Mouse (Mus musculus) forebrain, embryonic 15.5 days (tissue): ENCODE data around the gene Gm16253. TPM values are rescaled to one million over a fixed set of nuclear protein-coding genes. Genes with fewer than 3 reads are reported as not detected.

Source experiments
- ATAC-seq: fragments of 200-750 bp; cut with Nextera tagmentation; replicated peaks from 2 replicates; pipeline ENCODE4 v1.8.0; 2017; ENCODE audit warnings: mild to moderate bottlenecking, moderate TSS enrichment, moderate library complexity
- H3K27ac ChIP-seq: fragments of 300-500 bp; sonication (generic); replicated peaks from 2 replicates; pipeline ENCODE4 v1.5.1; 2015; ENCODE audit warnings: mild to moderate bottlenecking, inconsistent platforms
- H3K27me3 ChIP-seq: fragments of 300-500 bp; sonication (generic); 2 replicates; pipeline ENCODE4 v1.6.1; 2015; ENCODE audit warnings: inconsistent platforms
- H3K36me3 ChIP-seq: fragments of 300-500 bp; sonication (generic); 2 replicates; pipeline ENCODE4 v1.6.1; 2015; ENCODE audit warnings: mild to moderate bottlenecking, inconsistent platforms
- H3K4me1 ChIP-seq: fragments of 300-500 bp; sonication (generic); 2 replicates; pipeline ENCODE4 v1.6.1; 2015; ENCODE audit warnings: inconsistent platforms
- H3K4me2 ChIP-seq: fragments of 300-500 bp; sonication (generic); replicated peaks from 2 replicates; pipeline ENCODE4 v1.6.1; 2015; ENCODE audit warnings: mild to moderate bottlenecking, inconsistent platforms
- H3K4me3 ChIP-seq: fragments of 300-500 bp; sonication (generic); 2 replicates; pipeline ENCODE4 v1.5.1; 2015; ENCODE audit warnings: mild to moderate bottlenecking, inconsistent platforms
- H3K9ac ChIP-seq: fragments of 300-500 bp; sonication (generic); replicated peaks from 2 replicates; pipeline ENCODE4 v1.6.1; 2015; ENCODE audit warnings: mild to moderate bottlenecking, inconsistent platforms
- H3K9me3 ChIP-seq: fragments of 300-500 bp; sonication (generic); 2 replicates; pipeline ENCODE4 v1.6.1; 2016; ENCODE audit warnings: inconsistent platforms
- WGBS: fragments of 180-500 bp; shearing (Covaris S2); methylation state at CpG from one replicate; pipeline ENCODE4 v1.1.7; 2015; ENCODE audit warnings: mixed read lengths; 5-methylcytosine and 5-hydroxymethylcytosine counted together
- polyA plus RNA-seq: library from polyadenylated mRNA; unstranded; fragments of >200 nt; fragmentation: Nextera tagmentation; extraction: Ambion mirVana; gene quantifications from 2 replicates; pipeline ENCODE4 v1.2.1, GENCODE M21; 2015

The Gm16253 gene
- polyA plus RNA-seq, result 0.92 and 2.0 TPM in 2 replicates

DNA sequence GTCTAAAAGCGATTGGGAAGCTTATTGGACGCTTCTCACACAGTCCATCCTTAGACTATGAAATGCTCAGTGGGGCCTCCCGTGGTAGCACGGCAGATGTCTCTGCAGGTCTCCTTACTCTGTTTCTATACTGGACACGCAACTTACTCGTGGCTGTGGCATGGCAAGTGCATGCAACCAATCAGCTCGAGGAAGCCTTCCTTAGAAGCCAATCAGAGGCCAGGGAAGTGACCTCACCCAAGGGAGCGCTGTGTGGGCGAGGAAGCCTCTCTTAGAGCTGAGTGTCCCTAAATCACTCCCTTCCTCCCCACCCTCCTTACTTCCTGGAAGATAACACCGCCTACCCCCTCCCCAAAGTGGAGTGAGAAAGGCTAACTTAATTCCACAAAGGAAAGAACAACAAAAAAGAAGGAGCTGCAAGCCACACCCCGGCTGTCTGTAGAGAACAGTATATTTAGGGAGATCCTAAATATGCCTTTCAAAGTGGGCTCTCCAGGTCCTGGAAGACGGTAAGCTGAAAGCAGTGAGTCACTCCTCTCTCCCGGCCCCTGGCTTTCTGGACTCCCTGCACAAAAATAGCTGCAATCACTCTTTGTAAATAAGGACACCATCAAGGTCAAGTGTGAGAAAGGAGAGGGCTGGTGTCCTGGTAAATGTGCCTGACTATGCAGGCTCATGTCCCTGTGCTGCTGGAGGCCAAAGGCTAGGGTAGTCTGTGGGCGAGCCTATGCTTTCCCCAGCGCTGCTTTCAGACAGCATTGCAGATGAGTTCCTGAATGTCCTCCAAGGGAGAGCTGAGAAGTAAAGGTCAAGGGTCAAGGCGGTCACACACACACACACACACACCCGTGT lies at the start of gene Gm16253:
TSS of gene Gm16253 (plus strand) at position 295 of the 852 bp plus-strand sequence.
- no peak within 1 kb of the TSS for H3K9ac ChIP-seq
- no peaks in the 10 kb centered on the region for H3K36me3 ChIP-seq
- H3K4me3 ChIP-seq, result peak within 1 kb of the TSS; percentile 5; the same call in 1 of the 2 replicates

GRCm38 (mm10) chr3:96528506-96528905 lies 48.3 kb upstream of the Gm16253 start:
- H3K4me2 ChIP-seq, result no peak overlapping the region
- no peak overlapping the region for H3K27ac ChIP-seq
- peaks cover 7% of the 10 kb centered on the region for H3K4me1 ChIP-seq
- ATAC-seq, result no peak
- no peaks in the 10 kb centered on the region for H3K9me3 ChIP-seq
- 54% methylated on average over 9 of the region's 9 CpGs for WGBS
- H3K27me3 ChIP-seq, result peaks cover 20% of the 10 kb centered on the region
- H3K9ac ChIP-seq, result no peak overlapping the region
- H3K4me3 ChIP-seq, result no peak overlapping the region
- H3K36me3 ChIP-seq, result no peaks in the 10 kb centered on the region

More for the DNA sequence above, at the start of gene Gm16253:
- Histone ChIP-seq H3K4me1 (peaks cover 17% of the 10 kb centered on the region), H3K9me3 (no peaks in the 10 kb centered on the region), H3K27me3 (no peaks in the 10 kb centered on the region), H3K4me2 (peak within 1 kb of the TSS; percentile 32), H3K27ac (peak within 1 kb of the TSS; percentile 41)
- 36% methylated on average over 17 of the region's 17 CpGs for WGBS
- ATAC-seq, result peak; percentile 79

- Histone ChIP-seq H3K9ac (no peak overlapping the region), H3K4me1 (peaks cover 5% of the 10 kb centered on the region), H3K36me3 (no peaks in the 10 kb centered on the region), H3K27ac (no peak overlapping the region), H3K4me2 (no peak overlapping the region), H3K9me3 (no peaks in the 10 kb centered on the region), H3K4me3 (no peak overlapping the region), H3K27me3 (peaks cover 13% of the 10 kb centered on the region)
- ATAC-seq, result no peak
- WGBS, result 75% methylated on average over 7 of the region's 7 CpGs
These were observed 44.7 kb upstream of the Gm16253 start for GRCm38 (mm10) chr3:96532050-96532449.

DNA sequence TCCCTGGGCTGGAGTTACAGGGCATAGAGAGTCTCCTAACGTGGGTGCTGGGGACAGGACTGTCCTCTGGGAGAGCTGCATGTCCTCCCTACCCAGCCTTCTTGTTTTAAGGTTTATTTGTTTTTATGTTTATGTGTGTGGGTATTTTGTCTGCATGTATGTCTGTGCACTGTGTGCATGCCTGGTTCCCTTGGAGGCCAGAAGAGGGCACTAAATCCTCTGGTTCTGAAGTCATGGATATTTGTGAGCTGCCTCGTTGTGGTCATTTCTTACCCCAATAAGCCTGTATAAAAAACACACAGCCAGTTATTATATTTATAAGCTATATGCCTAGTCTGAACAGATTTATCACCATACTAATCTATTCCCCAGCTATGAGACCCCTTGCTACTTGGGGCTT lies 42.5 kb upstream of the Gm16253 start:
- no peaks in the 10 kb centered on the region for H3K9me3 ChIP-seq
- no peaks in the 10 kb centered on the region for H3K4me1 ChIP-seq
- no peak overlapping the region for H3K27ac ChIP-seq
- H3K27me3 ChIP-seq, result no peaks in the 10 kb centered on the region
- H3K36me3 ChIP-seq, result no peaks in the 10 kb centered on the region
- H3K4me3 ChIP-seq, result no peak overlapping the region
- WGBS, result 58% methylated on average over 2 of the region's 2 CpGs
- H3K9ac ChIP-seq, result no peak overlapping the region
- H3K4me2 ChIP-seq, result no peak overlapping the region
- no peak for ATAC-seq

GRCm38 (mm10) chr3:96539316-96539715 lies 37.5 kb upstream of the Gm16253 start:
- H3K4me1 ChIP-seq, result 0 out of 2 replicates have a peak, but pooled peaks cover 2% of the 10 kb centered on the region
- no peaks in the 10 kb centered on the region for H3K36me3 ChIP-seq
- ATAC-seq, result no peak
- no peaks in the 10 kb centered on the region for H3K27me3 ChIP-seq
- H3K4me2 ChIP-seq, result no peak overlapping the region
- H3K27ac ChIP-seq, result no peak overlapping the region
- 90% methylated on average over 2 of the region's 2 CpGs for WGBS
- H3K9ac ChIP-seq, result no peak overlapping the region
- H3K9me3 ChIP-seq, result no peaks in the 10 kb centered on the region
- H3K4me3 ChIP-seq, result no peak overlapping the region

DNA sequence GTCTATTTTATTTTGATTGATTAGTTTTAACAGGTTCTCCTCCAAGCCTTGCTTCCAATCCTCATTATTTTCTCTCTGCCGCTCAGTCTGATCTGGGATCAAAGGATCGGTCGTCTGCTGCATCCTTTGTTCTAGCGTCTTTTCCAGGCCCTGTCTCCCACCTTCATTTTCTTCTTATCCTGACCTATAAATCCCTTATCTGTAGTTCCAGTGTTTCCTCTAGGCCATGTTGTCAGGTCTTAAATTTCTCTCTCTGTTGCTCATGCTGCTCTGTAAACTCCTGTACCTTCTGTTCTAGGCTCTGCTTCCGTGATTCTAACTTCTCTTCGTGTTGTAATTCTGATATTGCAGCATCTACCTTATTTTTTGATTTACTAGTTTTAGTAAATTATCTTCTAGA lies 36.0 kb upstream of the Gm16253 start:
- no peak for ATAC-seq
- no peak overlapping the region for H3K4me3 ChIP-seq
- H3K36me3 ChIP-seq, result no peaks in the 10 kb centered on the region
- H3K9ac ChIP-seq, result no peak overlapping the region
- no peaks in the 10 kb centered on the region for H3K27me3 ChIP-seq
- no peak overlapping the region for H3K4me2 ChIP-seq
- no peak overlapping the region for H3K27ac ChIP-seq
- H3K9me3 ChIP-seq, result no peaks in the 10 kb centered on the region
- 0 out of 2 replicates have a peak, but pooled peaks cover 2% of the 10 kb centered on the region for H3K4me1 ChIP-seq
- 23% methylated on average over 6 of the region's 6 CpGs for WGBS

- H3K36me3 ChIP-seq, result no peaks in the 10 kb centered on the region
- H3K4me2 ChIP-seq, result no peak overlapping the region
- no peaks in the 10 kb centered on the region for H3K27me3 ChIP-seq
- 17% methylated on average over 14 of the region's 14 CpGs for WGBS
- no peaks in the 10 kb centered on the region for H3K9me3 ChIP-seq
- 0 out of 2 replicates have a peak, but pooled peaks cover 2% of the 10 kb centered on the region for H3K4me1 ChIP-seq
- 0 out of 2 replicates have a peak overlapping the region, but pooled peaks have one; percentile 4 for H3K9ac ChIP-seq
- no peak overlapping the region for H3K27ac ChIP-seq
- H3K4me3 ChIP-seq, result no peak overlapping the region
- ATAC-seq, result no peak
These were observed 35.3 kb upstream of the Gm16253 start for GRCm38 (mm10) chr3:96541328-96542078.

DNA sequence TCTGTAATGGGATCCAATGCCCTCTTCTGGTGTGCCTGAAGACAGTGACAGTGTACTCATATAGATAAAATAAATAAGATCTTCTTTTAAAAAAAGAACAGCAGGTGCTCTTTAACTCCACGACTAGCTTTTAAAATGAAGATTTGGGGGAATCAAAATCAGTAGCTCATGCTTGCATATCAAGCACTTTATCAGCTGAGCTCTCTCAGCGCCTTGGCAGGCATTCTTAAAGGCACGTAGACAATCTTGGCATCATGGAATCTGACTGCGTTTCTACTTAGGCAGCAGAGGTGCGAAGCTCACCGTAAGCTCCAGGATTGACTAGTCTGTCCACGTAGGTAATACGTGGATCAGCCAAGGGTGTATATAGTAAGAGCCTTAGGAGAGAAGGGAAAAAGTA lies 34.2 kb upstream of the Gm16253 start:
- no peaks in the 10 kb centered on the region for H3K36me3 ChIP-seq
- no peak for ATAC-seq
- WGBS, result 77% methylated on average over 8 of the region's 8 CpGs

GRCm38 (mm10) chr3:96543345-96543744 lies 33.4 kb upstream of the Gm16253 start:
- H3K4me2 ChIP-seq, result no peak overlapping the region
- no peak for ATAC-seq
- H3K4me1 ChIP-seq, result peaks cover 2% of the 10 kb centered on the region; the same call in 1 of the 2 replicates
- H3K27me3 ChIP-seq, result no peaks in the 10 kb centered on the region
- H3K4me3 ChIP-seq, result no peak overlapping the region
- no peaks in the 10 kb centered on the region for H3K9me3 ChIP-seq
- H3K9ac ChIP-seq, result no peak overlapping the region
- no peaks in the 10 kb centered on the region for H3K36me3 ChIP-seq
- 85% methylated on average over 11 of the region's 11 CpGs for WGBS
- H3K27ac ChIP-seq, result no peak overlapping the region

More for the DNA sequence above, 34.2 kb upstream of the Gm16253 start:
- Histone ChIP-seq H3K9me3 (no peaks in the 10 kb centered on the region), H3K4me1 (peaks cover 2% of the 10 kb centered on the region; the same call in 1 of the 2 replicates), H3K27ac (no peak overlapping the region), H3K4me2 (no peak overlapping the region), H3K9ac (no peak overlapping the region), H3K4me3 (no peak overlapping the region), H3K27me3 (no peaks in the 10 kb centered on the region)

- H3K27ac ChIP-seq, result no peak overlapping the region
- no peak for ATAC-seq
- no peak overlapping the region for H3K9ac ChIP-seq
- H3K4me2 ChIP-seq, result no peak overlapping the region
- H3K4me1 ChIP-seq, result peaks cover 2% of the 10 kb centered on the region; the same call in 1 of the 2 replicates
- no peak overlapping the region for H3K4me3 ChIP-seq
- H3K27me3 ChIP-seq, result no peaks in the 10 kb centered on the region
- H3K9me3 ChIP-seq, result no peaks in the 10 kb centered on the region
- H3K36me3 ChIP-seq, result no peaks in the 10 kb centered on the region
- WGBS, result 38% methylated on average over 1 of the region's 1 CpGs
These were observed 31.2 kb upstream of the Gm16253 start for GRCm38 (mm10) chr3:96545565-96545964.

GRCm38 (mm10) chr3:96546880-96547279 lies 29.9 kb upstream of the Gm16253 start:
- no peaks in the 10 kb centered on the region for H3K9me3 ChIP-seq
- H3K27me3 ChIP-seq, result no peaks in the 10 kb centered on the region
- WGBS, result 39% methylated on average over 4 of the region's 4 CpGs
- H3K27ac ChIP-seq, result no peak overlapping the region
- H3K4me1 ChIP-seq, result no peaks in the 10 kb centered on the region; the same call in 1 of the 2 replicates
- ATAC-seq, result no peak
- H3K4me2 ChIP-seq, result no peak overlapping the region
- no peak overlapping the region for H3K4me3 ChIP-seq
- no peak overlapping the region for H3K9ac ChIP-seq
- no peaks in the 10 kb centered on the region for H3K36me3 ChIP-seq

- WGBS, result 7% methylated on average over 14 of the region's 14 CpGs
- no peak overlapping the region for H3K9ac ChIP-seq
- H3K27ac ChIP-seq, result no peak overlapping the region
- H3K27me3 ChIP-seq, result no peaks in the 10 kb centered on the region
- H3K4me2 ChIP-seq, result peak overlapping the region; percentile 30; the same call in 1 of the 2 replicates
- ATAC-seq, result peak; percentile 67
- no peaks in the 10 kb centered on the region; the same call in 1 of the 2 replicates for H3K4me1 ChIP-seq
- H3K4me3 ChIP-seq, result peak overlapping the region; percentile 14
- H3K36me3 ChIP-seq, result no peaks in the 10 kb centered on the region
- H3K9me3 ChIP-seq, result no peaks in the 10 kb centered on the region
These were observed 29.3 kb upstream of the Gm16253 start for GRCm38 (mm10) chr3:96547389-96547960.
